Mouse (Mus musculus): ENCODE measurements at regions not wholly inside any gene's neighbourhood (a gene's known extent, or its start where the extent isn't known, plus 50 kb on each side); places are given as distances from the start of the nearest gene placed in this dataset.

DNA sequence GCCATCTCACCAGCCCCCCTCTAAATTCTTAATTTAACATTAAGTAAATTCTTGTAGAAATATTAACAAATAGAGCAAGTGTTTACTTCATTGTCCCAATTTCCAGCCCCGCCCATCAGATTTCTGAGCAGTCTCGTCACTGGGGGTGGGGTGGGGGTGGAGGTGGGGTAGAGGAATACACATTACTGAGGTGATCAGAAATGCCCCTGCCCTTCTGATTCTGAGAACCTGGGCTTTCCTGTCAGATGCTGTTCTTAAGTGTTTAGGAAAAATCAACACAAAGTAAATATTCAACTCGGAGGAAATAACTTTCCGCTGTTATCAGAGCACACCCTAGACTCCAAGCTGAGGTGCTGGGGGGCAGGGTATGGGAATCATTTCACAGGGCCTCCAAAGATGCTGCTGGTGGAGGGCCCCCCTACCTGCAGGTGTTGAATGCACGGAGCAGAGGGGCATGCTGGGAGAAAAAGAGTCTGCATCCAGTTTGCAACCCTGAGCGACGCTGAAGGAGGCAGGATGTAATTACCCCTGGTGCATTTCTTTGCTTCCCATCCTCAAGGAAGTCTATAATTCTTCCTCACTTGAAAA, 235.5 kb downstream of the Gm10260 start:
- ATAC-seq (ENCODE audit: low read depth), result no peak
- H3K36me3 ChIP-seq (ENCODE audit: control insufficient read depth, insufficient read depth, low read length), result no peaks in the 10 kb centered on the region

GRCm38 (mm10) chr13:97523523-97524412, 236.7 kb downstream of the Gm10260 start:
- ATAC-seq (ENCODE audit: low read depth), result no peak; the same call in 1 of the 2 replicates
- H3K9me3 ChIP-seq (ENCODE audit: control insufficient read depth, low read length), result no peaks in the 10 kb centered on the region
- no peak overlapping the region for H3K4me3 ChIP-seq (ENCODE audit: low read depth, low read length)
- H3K9ac ChIP-seq (ENCODE audit: low read depth, low read length), result no peak overlapping the region
- WGBS, result 38% methylated on average over 19 of the region's 19 CpGs
- H3K4me1 ChIP-seq (ENCODE audit: control insufficient read depth, insufficient read depth, low read length), result peaks cover 11% of the 10 kb centered on the region; the same call in 1 of the 2 replicates
- peak; percentile 40 for DNase-seq (ENCODE audit: low spot score)
- H3K27ac ChIP-seq (replicated peaks; ENCODE audit: low read depth, low read length), result peak overlapping the region; percentile 16; the same call in 1 of the 2 replicates
- no peaks in the 10 kb centered on the region for H3K27me3 ChIP-seq (replicated peaks; ENCODE audit: control insufficient read depth, insufficient read depth, low read length)
- H3K4me2 ChIP-seq (ENCODE audit: low read depth, low read length), result no peak overlapping the region
- no peaks in the 10 kb centered on the region for H3K36me3 ChIP-seq (ENCODE audit: control insufficient read depth, insufficient read depth, low read length)

More for the DNA sequence above, 235.5 kb downstream of the Gm10260 start:
- no peak for DNase-seq (ENCODE audit: low spot score)
- Histone ChIP-seq H3K4me1 (ENCODE audit: control insufficient read depth, insufficient read depth, low read length) (peaks cover 11% of the 10 kb centered on the region; the same call in 1 of the 2 replicates), H3K27me3 (replicated peaks; ENCODE audit: control insufficient read depth, insufficient read depth, low read length) (no peaks in the 10 kb centered on the region), H3K9ac (ENCODE audit: low read depth, low read length) (no peak overlapping the region), H3K9me3 (ENCODE audit: control insufficient read depth, low read length) (no peaks in the 10 kb centered on the region), H3K4me3 (ENCODE audit: low read depth, low read length) (no peak overlapping the region), H3K4me2 (ENCODE audit: low read depth, low read length) (no peak overlapping the region), H3K27ac (replicated peaks; ENCODE audit: low read depth, low read length) (no peak overlapping the region)
- WGBS, result 47% methylated on average over 7 of the region's 7 CpGs

GRCm38 (mm10) chr13:97520988-97521547, 239.4 kb downstream of the Gm10260 start:
- 62% methylated on average over 13 of the region's 13 CpGs for WGBS
- ATAC-seq (ENCODE audit: low read depth) (no peak), DNase-seq (ENCODE audit: low spot score) (no peak)
- no peaks in the 10 kb centered on the region for H3K27me3 ChIP-seq (replicated peaks; ENCODE audit: control insufficient read depth, insufficient read depth, low read length)
- peaks cover 11% of the 10 kb centered on the region; the same call in 1 of the 2 replicates for H3K4me1 ChIP-seq (ENCODE audit: control insufficient read depth, insufficient read depth, low read length)
- no peaks in the 10 kb centered on the region for H3K36me3 ChIP-seq (ENCODE audit: control insufficient read depth, insufficient read depth, low read length)
- H3K9me3 ChIP-seq (ENCODE audit: control insufficient read depth, low read length), result no peaks in the 10 kb centered on the region
- no peak overlapping the region for H3K9ac ChIP-seq (ENCODE audit: low read depth, low read length)
- no peak overlapping the region for H3K4me3 ChIP-seq (ENCODE audit: low read depth, low read length)
- no peak overlapping the region for H3K4me2 ChIP-seq (ENCODE audit: low read depth, low read length)
- no peak overlapping the region for H3K27ac ChIP-seq (replicated peaks; ENCODE audit: low read depth, low read length)

DNA sequence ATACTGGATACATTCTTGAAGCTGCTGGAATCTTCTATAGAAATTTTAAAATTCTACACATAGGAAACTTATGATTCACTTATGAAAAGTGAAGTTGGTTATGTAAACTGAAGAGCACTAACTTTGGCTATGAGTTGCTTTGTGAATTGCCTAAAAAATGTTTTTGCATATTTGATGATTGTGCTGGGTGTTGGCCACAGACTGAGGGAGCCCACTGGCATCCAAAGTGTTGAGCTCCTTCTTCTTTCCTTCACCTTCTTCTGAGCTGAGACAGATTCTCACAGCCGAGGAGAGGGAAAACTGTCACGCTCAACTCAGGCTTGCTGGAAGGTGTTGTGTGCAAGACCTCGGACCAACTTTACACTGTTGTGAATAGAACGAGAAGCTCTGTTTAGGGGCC, 243.7 kb downstream of the Gm10260 start:
- DNase-seq (ENCODE audit: low spot score) (no peak), ATAC-seq (ENCODE audit: low read depth) (no peak)
- H3K4me3 ChIP-seq (ENCODE audit: low read depth, low read length), result no peak overlapping the region
- WGBS, result 98% methylated on average over 4 of the region's 4 CpGs
- H3K36me3 ChIP-seq (ENCODE audit: control insufficient read depth, insufficient read depth, low read length), result no peaks in the 10 kb centered on the region
- H3K27me3 ChIP-seq (replicated peaks; ENCODE audit: control insufficient read depth, insufficient read depth, low read length), result no peaks in the 10 kb centered on the region
- H3K9me3 ChIP-seq (ENCODE audit: control insufficient read depth, low read length), result no peaks in the 10 kb centered on the region
- no peak overlapping the region for H3K4me2 ChIP-seq (ENCODE audit: low read depth, low read length)
- H3K9ac ChIP-seq (ENCODE audit: low read depth, low read length), result no peak overlapping the region
- peaks cover 9% of the 10 kb centered on the region for H3K4me1 ChIP-seq (ENCODE audit: control insufficient read depth, insufficient read depth, low read length)
- H3K27ac ChIP-seq (replicated peaks; ENCODE audit: low read depth, low read length), result no peak overlapping the region

GRCm38 (mm10) chr13:97514421-97515066, 245.9 kb downstream of the Gm10260 start:
- H3K4me2 ChIP-seq (ENCODE audit: low read depth, low read length), result peak overlapping the region; percentile 32
- no peaks in the 10 kb centered on the region for H3K9me3 ChIP-seq (ENCODE audit: control insufficient read depth, low read length)
- peaks cover 16% of the 10 kb centered on the region for H3K4me1 ChIP-seq (ENCODE audit: control insufficient read depth, insufficient read depth, low read length)
- ATAC-seq (ENCODE audit: low read depth), result peak; percentile 63; the same call in 1 of the 2 replicates
- H3K27me3 ChIP-seq (replicated peaks; ENCODE audit: control insufficient read depth, insufficient read depth, low read length), result no peaks in the 10 kb centered on the region
- DNase-seq (ENCODE audit: low spot score), result peak; percentile 69
- H3K4me3 ChIP-seq (ENCODE audit: low read depth, low read length), result no peak overlapping the region
- H3K9ac ChIP-seq (ENCODE audit: low read depth, low read length), result no peak overlapping the region
- no peak overlapping the region for H3K27ac ChIP-seq (replicated peaks; ENCODE audit: low read depth, low read length)
- WGBS, result 36% methylated on average over 21 of the region's 21 CpGs
- no peaks in the 10 kb centered on the region for H3K36me3 ChIP-seq (ENCODE audit: control insufficient read depth, insufficient read depth, low read length)

GRCm38 (mm10) chr13:97512521-97512920, 247.9 kb downstream of the Gm10260 start:
- Histone ChIP-seq H3K4me2 (ENCODE audit: low read depth, low read length) (no peak overlapping the region), H3K4me3 (ENCODE audit: low read depth, low read length) (no peak overlapping the region), H3K27ac (replicated peaks; ENCODE audit: low read depth, low read length) (no peak overlapping the region), H3K4me1 (ENCODE audit: control insufficient read depth, insufficient read depth, low read length) (peaks cover 16% of the 10 kb centered on the region), H3K27me3 (replicated peaks; ENCODE audit: control insufficient read depth, insufficient read depth, low read length) (no peaks in the 10 kb centered on the region), H3K9me3 (ENCODE audit: control insufficient read depth, low read length) (no peaks in the 10 kb centered on the region), H3K36me3 (ENCODE audit: control insufficient read depth, insufficient read depth, low read length) (no peaks in the 10 kb centered on the region), H3K9ac (ENCODE audit: low read depth, low read length) (no peak overlapping the region)
- no peak for ATAC-seq (ENCODE audit: low read depth)
- DNase-seq (ENCODE audit: low spot score), result no peak
- 59% methylated on average over 4 of the region's 4 CpGs for WGBS

GRCm38 (mm10) chr13:97510431-97511261, 249.8 kb downstream of the Gm10260 start:
- 42% methylated on average over 10 of the region's 10 CpGs for WGBS
- Histone ChIP-seq H3K4me1 (ENCODE audit: control insufficient read depth, insufficient read depth, low read length) (peaks cover 16% of the 10 kb centered on the region), H3K9ac (ENCODE audit: low read depth, low read length) (no peak overlapping the region), H3K4me3 (ENCODE audit: low read depth, low read length) (no peak overlapping the region), H3K4me2 (ENCODE audit: low read depth, low read length) (no peak overlapping the region), H3K27ac (replicated peaks; ENCODE audit: low read depth, low read length) (peak overlapping the region; percentile 49; the same call in 1 of the 2 replicates), H3K36me3 (ENCODE audit: control insufficient read depth, insufficient read depth, low read length) (no peaks in the 10 kb centered on the region), H3K9me3 (ENCODE audit: control insufficient read depth, low read length) (no peaks in the 10 kb centered on the region), H3K27me3 (replicated peaks; ENCODE audit: control insufficient read depth, insufficient read depth, low read length) (no peaks in the 10 kb centered on the region)
- ATAC-seq (ENCODE audit: low read depth) (peak; percentile 46; the same call in 1 of the 2 replicates), DNase-seq (ENCODE audit: low spot score) (peak; percentile 52)

GRCm38 (mm10) chr13:97504949-97505348, 255.5 kb downstream of the Gm10260 start:
- H3K4me3 ChIP-seq (ENCODE audit: low read depth, low read length), result no peak overlapping the region
- no peaks in the 10 kb centered on the region for H3K27me3 ChIP-seq (replicated peaks; ENCODE audit: control insufficient read depth, insufficient read depth, low read length)
- peak; percentile 37 for DNase-seq (ENCODE audit: low spot score)
- no peak overlapping the region for H3K4me2 ChIP-seq (ENCODE audit: low read depth, low read length)
- H3K9me3 ChIP-seq (ENCODE audit: control insufficient read depth, low read length), result no peaks in the 10 kb centered on the region
- H3K4me1 ChIP-seq (ENCODE audit: control insufficient read depth, insufficient read depth, low read length), result 0 out of 2 replicates have a peak, but pooled peaks cover 3% of the 10 kb centered on the region
- 74% methylated on average over 5 of the region's 5 CpGs for WGBS
- no peak for ATAC-seq (ENCODE audit: low read depth)
- H3K27ac ChIP-seq (replicated peaks; ENCODE audit: low read depth, low read length), result no peak overlapping the region
- H3K9ac ChIP-seq (ENCODE audit: low read depth, low read length), result no peak overlapping the region
- no peaks in the 10 kb centered on the region for H3K36me3 ChIP-seq (ENCODE audit: control insufficient read depth, insufficient read depth, low read length)

Measured in embryonic facial prominence, embryonic 14.5 days (tissue).